Mouse (Mus musculus) G1E (cell line): ENCODE data around the gene Slc2a8.

ENCODE experiments used
- CTCF ChIP-seq: IDR thresholded peaks from 2 replicates; pipeline ENCODE4 v1.5.1; 2012; ENCODE audit warnings: low read depth, low read length, inconsistent platforms, mixed read lengths
- GATA1 ChIP-seq: IDR thresholded peaks from 2 replicates; pipeline ENCODE4 v1.6.1; 2012; ENCODE audit warnings: borderline replicate concordance, low read length, inconsistent platforms, mixed read lengths
- GATA2 ChIP-seq: IDR thresholded peaks from 2 replicates; pipeline ENCODE4 v1.6.1; 2012; ENCODE audit warnings: low read depth, low read length, inconsistent platforms, borderline replicate concordance
- TAL1 ChIP-seq: conservative IDR thresholded peaks from 2 replicates; pipeline ENCODE4 v1.6.1; 2012; ENCODE audit warnings: low read depth, low read length, inconsistent platforms, mixed read lengths

GRCm38 (mm10) chr2:32968024-32968614 lies 13.8 kb downstream of the Slc2a8 start:
- no peak for TF ChIP-seq CTCF
- TF ChIP-seq TAL1 = no peak
- no peak for TF ChIP-seq GATA2
- TF ChIP-seq GATA1 = no peak
